Mouse (Mus musculus): Measurements from ENCODE around the gene Lin37. TPM values are rescaled to one million over a fixed set of nuclear protein-coding genes. Genes with fewer than 3 reads are reported as not detected.
A peak's percentile ranks its signal among the peaks of the same experiment; 100 is the strongest.

Lin37 gene
- polyA plus RNA-seq, 1 experiment from 2014 or later: 45.9 TPM

- Histone ChIP-seq H3K27ac (replicated peaks) (no peak overlapping the region), H3K27me3 (ENCODE audit: low read depth, poor library complexity, severe bottlenecking) (no peaks in the 10 kb centered on the region), H3K4me1 (no peaks in the 10 kb centered on the region), H3K9me3 (replicated peaks) (no peaks in the 10 kb centered on the region), H3K4me3 (no peak overlapping the region), H3K36me3 (peaks cover 99% of the 10 kb centered on the region)
- DNase-seq (ENCODE audit: low spot score): no peak
- 95% methylated on average over 8 of the region's 8 CpGs for WGBS
These were observed 20.3 kb upstream of the Lin37 start for GRCm38 (mm10) chr7:30579950-30580349.

GRCm38 (mm10) chr7:30572969-30573368, 13.3 kb upstream of the Lin37 start:
- 92% methylated on average over 2 of the region's 2 CpGs for WGBS
- Histone ChIP-seq H3K9me3 (replicated peaks) (no peaks in the 10 kb centered on the region), H3K36me3 (peaks cover 100% of the 10 kb centered on the region), H3K4me3 (no peak overlapping the region), H3K27me3 (ENCODE audit: low read depth, poor library complexity, severe bottlenecking) (no peaks in the 10 kb centered on the region), H3K27ac (replicated peaks) (no peak overlapping the region), H3K4me1 (no peaks in the 10 kb centered on the region)
- DNase-seq (ENCODE audit: low spot score): no peak

GRCm38 (mm10) chr7:30572389-30572788, 12.8 kb upstream of the Lin37 start:
- Histone ChIP-seq H3K27ac (replicated peaks) (no peak overlapping the region), H3K4me3 (no peak overlapping the region), H3K9me3 (replicated peaks) (no peaks in the 10 kb centered on the region), H3K4me1 (no peaks in the 10 kb centered on the region), H3K27me3 (ENCODE audit: low read depth, poor library complexity, severe bottlenecking) (no peaks in the 10 kb centered on the region), H3K36me3 (peaks cover 98% of the 10 kb centered on the region)
- 87% methylated on average over 5 of the region's 5 CpGs for WGBS
- DNase-seq (ENCODE audit: low spot score): no peak

GRCm38 (mm10) chr7:30567555-30567954, 7.9 kb upstream of the Lin37 start:
- Histone ChIP-seq H3K27ac (replicated peaks) (no peak overlapping the region), H3K27me3 (ENCODE audit: low read depth, poor library complexity, severe bottlenecking) (no peaks in the 10 kb centered on the region), H3K4me3 (no peak overlapping the region), H3K4me1 (peaks cover 9% of the 10 kb centered on the region), H3K36me3 (peaks cover 81% of the 10 kb centered on the region), H3K9me3 (replicated peaks) (no peaks in the 10 kb centered on the region)
- WGBS: 96% methylated on average over 11 of the region's 11 CpGs
- no peak for DNase-seq (ENCODE audit: low spot score)

- DNase-seq (ENCODE audit: low spot score): no peak
- no peaks in the 10 kb centered on the region for H3K9me3 ChIP-seq (replicated peaks)
- peaks cover 14% of the 10 kb centered on the region for H3K4me1 ChIP-seq
- H3K4me3 ChIP-seq: no peak overlapping the region
- no peaks in the 10 kb centered on the region for H3K27me3 ChIP-seq (ENCODE audit: low read depth, poor library complexity, severe bottlenecking)
- no peak overlapping the region for H3K27ac ChIP-seq (replicated peaks)
- WGBS: 91% methylated on average over 9 of the region's 9 CpGs
- peaks cover 68% of the 10 kb centered on the region for H3K36me3 ChIP-seq
These were observed 6.4 kb upstream of the Lin37 start for GRCm38 (mm10) chr7:30566033-30566432.

GRCm38 (mm10) chr7:30564970-30565571, 5.4 kb upstream of the Lin37 start, which contains the start of gene Igflr1:
TSS of gene Igflr1 (plus strand) at chr7:30565427.
- Histone ChIP-seq H3K36me3 (peaks cover 58% of the 10 kb centered on the region), H3K4me1 (peaks cover 16% of the 10 kb centered on the region), H3K4me3 (peak within 1 kb of the TSS; percentile 71; the same call in 1 of the 2 replicates), H3K27me3 (ENCODE audit: low read depth, poor library complexity, severe bottlenecking) (no peaks in the 10 kb centered on the region), H3K9me3 (replicated peaks) (no peaks in the 10 kb centered on the region), H3K27ac (replicated peaks) (no peak within 1 kb of the TSS)
- 94% methylated on average over 12 of the region's 12 CpGs for WGBS
- DNase-seq (ENCODE audit: low spot score): no peak

GRCm38 (mm10) chr7:30563906-30564280, 4.3 kb upstream of the Lin37 start:
- peaks cover 22% of the 10 kb centered on the region for H3K4me1 ChIP-seq
- peaks cover 46% of the 10 kb centered on the region for H3K36me3 ChIP-seq
- no peaks in the 10 kb centered on the region for H3K9me3 ChIP-seq (replicated peaks)
- WGBS: 26% methylated on average over 6 of the region's 6 CpGs
- peak overlapping the region; percentile 93 for H3K27ac ChIP-seq (replicated peaks)
- peak overlapping the region; percentile 71 for H3K4me3 ChIP-seq
- H3K27me3 ChIP-seq (ENCODE audit: low read depth, poor library complexity, severe bottlenecking): no peaks in the 10 kb centered on the region
- DNase-seq (ENCODE audit: low spot score): no peak

- no peaks in the 10 kb centered on the region for H3K27me3 ChIP-seq (ENCODE audit: low read depth, poor library complexity, severe bottlenecking)
- H3K9me3 ChIP-seq (replicated peaks): no peaks in the 10 kb centered on the region
- under 1% methylated on average over 45 of the region's 45 CpGs for WGBS
- H3K4me3 ChIP-seq: peak within 1 kb of the TSS; percentile 71
- peak; percentile 97 for DNase-seq (ENCODE audit: low spot score)
- peaks cover 40% of the 10 kb centered on the region for H3K36me3 ChIP-seq
- H3K27ac ChIP-seq (replicated peaks): peak within 1 kb of the TSS; percentile 93
- H3K4me1 ChIP-seq: peaks cover 28% of the 10 kb centered on the region
These were observed 3.7 kb upstream of the Lin37 start, which contains the start of the genes U2af1l4, Gm49396 and Psenen for GRCm38 (mm10) chr7:30563117-30563905. TSS of gene U2af1l4 (plus strand) at chr7:30563301. TSS of gene Gm49396 (plus strand) at chr7:30563344. TSS of gene Psenen (minus strand) at chr7:30563627.

GRCm38 (mm10) chr7:30562526-30563116, 3.0 kb upstream of the Lin37 start:
- H3K9me3 ChIP-seq (replicated peaks): no peaks in the 10 kb centered on the region
- H3K27me3 ChIP-seq (ENCODE audit: low read depth, poor library complexity, severe bottlenecking): no peaks in the 10 kb centered on the region
- peaks cover 39% of the 10 kb centered on the region for H3K36me3 ChIP-seq
- DNase-seq (ENCODE audit: low spot score): peak; percentile 33
- H3K4me3 ChIP-seq: peak overlapping the region; percentile 71
- H3K4me1 ChIP-seq: peaks cover 33% of the 10 kb centered on the region
- peak overlapping the region; percentile 93 for H3K27ac ChIP-seq (replicated peaks)
- 4% methylated on average over 27 of the region's 27 CpGs for WGBS

- no peak overlapping the region for H3K27ac ChIP-seq (replicated peaks)
- H3K36me3 ChIP-seq: peaks cover 39% of the 10 kb centered on the region
- DNase-seq (ENCODE audit: low spot score): no peak
- 74% methylated on average over 2 of the region's 2 CpGs for WGBS
- H3K27me3 ChIP-seq (ENCODE audit: low read depth, poor library complexity, severe bottlenecking): no peaks in the 10 kb centered on the region
- H3K4me3 ChIP-seq: peak overlapping the region; percentile 76; the same call in 1 of the 2 replicates
- no peaks in the 10 kb centered on the region for H3K9me3 ChIP-seq (replicated peaks)
- peaks cover 36% of the 10 kb centered on the region for H3K4me1 ChIP-seq
These were observed 658 bp upstream of the Lin37 start for GRCm38 (mm10) chr7:30560296-30560695.

GRCm38 (mm10) chr7:30558656-30559442, 789 bp downstream of the Lin37 start:
- Histone ChIP-seq H3K4me3 (peak overlapping the region; percentile 76), H3K27me3 (ENCODE audit: low read depth, poor library complexity, severe bottlenecking) (no peaks in the 10 kb centered on the region), H3K4me1 (peaks cover 33% of the 10 kb centered on the region), H3K36me3 (peaks cover 44% of the 10 kb centered on the region), H3K9me3 (replicated peaks) (no peaks in the 10 kb centered on the region), H3K27ac (replicated peaks) (peak overlapping the region; percentile 81)
- DNase-seq (ENCODE audit: low spot score): no peak
- 20% methylated on average over 12 of the region's 12 CpGs for WGBS

- Histone ChIP-seq H3K27me3 (ENCODE audit: low read depth, poor library complexity, severe bottlenecking) (0 out of 2 replicates have a peak, but pooled peaks cover 4% of the 10 kb centered on the region), H3K27ac (replicated peaks) (no peak overlapping the region), H3K36me3 (peaks cover 44% of the 10 kb centered on the region), H3K4me1 (peaks cover 39% of the 10 kb centered on the region), H3K4me3 (peak overlapping the region; percentile 76), H3K9me3 (replicated peaks) (no peaks in the 10 kb centered on the region)
- WGBS: 92% methylated on average over 13 of the region's 13 CpGs
- no peak for DNase-seq (ENCODE audit: low spot score)
These were observed 1.6 kb downstream of the Lin37 start for GRCm38 (mm10) chr7:30557901-30558514.

All from midbrain, embryonic 10.5 days (tissue).